Mouse (Mus musculus) C2C12 (cell line): ENCODE data around the gene Treml1.

Source experiments
- CEBPB ChIP-seq: IDR thresholded peaks from one replicate; pipeline ENCODE4 v1.6.1; 2011; ENCODE audit warnings: low read depth, mild to moderate bottlenecking, control low read depth, moderate library complexity
- CTCF ChIP-seq: IDR thresholded peaks from one replicate; pipeline ENCODE4 v1.5.1; 2011; ENCODE audit not compliant: control insufficient read depth, insufficient read depth, insufficient read length
- MAX ChIP-seq: IDR thresholded peaks from one replicate; pipeline ENCODE4 v1.6.1; 2011; ENCODE audit warnings: mild to moderate bottlenecking, control low read depth
- USF1 ChIP-seq: IDR thresholded peaks from one replicate; pipeline ENCODE4 v1.6.1; 2011; ENCODE audit warnings: low read depth, mild to moderate bottlenecking, control low read depth, moderate library complexity

- TF ChIP-seq CTCF, result no peak
- no peak for TF ChIP-seq CEBPB
- TF ChIP-seq MAX, result no peak
- no peak for TF ChIP-seq USF1
Measured at GRCm38 (mm10) chr17:48407910-48408525, 48.3 kb downstream of the Treml1 start.
